Mouse (Mus musculus): ENCODE measurements around the gene Pde2a.

The Pde2a gene

GRCm38 (mm10) chr7:101477200-101477599, 55.7 kb downstream of the Pde2a start:
- no peak for DNase-seq

- no peak for DNase-seq
Observed at GRCm38 (mm10) chr7:101478099-101478498, 56.6 kb downstream of the Pde2a start.

- DNase-seq = no peak
Observed at GRCm38 (mm10) chr7:101479841-101480240, 58.4 kb downstream of the Pde2a start.

GRCm38 (mm10) chr7:101480671-101481070, 59.2 kb downstream of the Pde2a start:
- DNase-seq = no peak

- DNase-seq = no peak
Observed at GRCm38 (mm10) chr7:101481872-101482498, 60.5 kb downstream of the Pde2a start.

GRCm38 (mm10) chr7:101482499-101483081, 61.1 kb downstream of the Pde2a start:
- DNase-seq = peak in 1 of 2 experiments; percentile 44

GRCm38 (mm10) chr7:101483498-101484115, 62.1 kb downstream of the Pde2a start:
- DNase-seq = no peak

- DNase-seq = no peak
Observed at GRCm38 (mm10) chr7:101487102-101487501, 65.6 kb downstream of the Pde2a start.

- DNase-seq = no peak
Observed at GRCm38 (mm10) chr7:101490952-101491351, 69.5 kb downstream of the Pde2a start.

GRCm38 (mm10) chr7:101498385-101498784, 76.9 kb downstream of the Pde2a start:
- no peak for DNase-seq

GRCm38 (mm10) chr7:101499251-101499650, 77.8 kb downstream of the Pde2a start:
- DNase-seq = no peak

GRCm38 (mm10) chr7:101499701-101500100, 78.2 kb downstream of the Pde2a start:
- DNase-seq = peak; percentile 17 to 19

- peak; percentile 34 to 36 for DNase-seq
Observed at GRCm38 (mm10) chr7:101501236-101501635, 79.7 kb downstream of the Pde2a start.

- peak; percentile 47 to 54 for DNase-seq
Observed at GRCm38 (mm10) chr7:101501675-101502074, 80.2 kb downstream of the Pde2a start.

- peak; percentile 78 to 80 for DNase-seq
Observed at GRCm38 (mm10) chr7:101503351-101503750, 81.9 kb downstream of the Pde2a start.

- DNase-seq = no peak
Observed at GRCm38 (mm10) chr7:101503803-101504202, 82.3 kb downstream of the Pde2a start.

- no peak for DNase-seq
Observed at GRCm38 (mm10) chr7:101504507-101504906, 83.0 kb downstream of the Pde2a start.

GRCm38 (mm10) chr7:101509212-101509611, 87.7 kb downstream of the Pde2a start:
- DNase-seq = no peak

- DNase-seq = no peak
Observed at GRCm38 (mm10) chr7:101513655-101514054, 92.2 kb downstream of the Pde2a start.

- no peak for DNase-seq
Observed at GRCm38 (mm10) chr7:101514768-101515167, 93.3 kb downstream of the Pde2a start.

GRCm38 (mm10) chr7:101515295-101515694, 93.8 kb downstream of the Pde2a start:
- DNase-seq = no peak

- DNase-seq = peak; percentile 65 to 67
Observed at GRCm38 (mm10) chr7:101516460-101516859, 95.0 kb downstream of the Pde2a start.

- DNase-seq = no peak
Observed at GRCm38 (mm10) chr7:101521696-101522095, 100.2 kb downstream of the Pde2a start.

- DNase-seq = no peak
Observed at GRCm38 (mm10) chr7:101523205-101523604, 101.7 kb downstream of the Pde2a start.
